Mouse (Mus musculus): ENCODE results near the gene Fam71f1. TPM values are rescaled to one million over a fixed set of nuclear protein-coding genes. Genes with fewer than 3 reads are reported as not detected.

Gene Fam71f1
- total RNA-seq, 2 experiments from 2014 or later: not detected

Other genes starting within 250 kb of the Fam71f1 start
- gene Rbm28, start 154.1 kb upstream of the Fam71f1 start, total RNA-seq (2021): 10 to 100 TPM; 19.5 to 21.0 TPM
- 1 to 10 TPM; 4.2 to 4.7 TPM for gene Prrt4, start 139.6 kb upstream of the Fam71f1 start, total RNA-seq (2021)
- 10 to 100 TPM; 25.2 to 27.0 TPM for gene Impdh1, start 102.8 kb upstream of the Fam71f1 start, total RNA-seq (2021)
- gene Hilpda, start 46.7 kb upstream of the Fam71f1 start, total RNA-seq (2021): 1 to 10 TPM; 4.6 to 5.3 TPM
- gene Fam71f2, start 39.5 kb upstream of the Fam71f1 start, total RNA-seq (2021): not detected
- gene Calu, start 28.9 kb downstream of the Fam71f1 start, total RNA-seq (2021): 100 to 1,000 TPM; 262 TPM
- gene Opn1sw, start 69.3 kb downstream of the Fam71f1 start, total RNA-seq (2021): not detected
- 1 to 10 TPM; 3.6 TPM for gene Ccdc136, start 77.2 kb downstream of the Fam71f1 start, total RNA-seq (2021)
- gene Flnc, start 114.1 kb downstream of the Fam71f1 start, total RNA-seq (2021): 100 to 1,000 TPM; 146 to 175 TPM
- 100 to 1,000 TPM; 108 to 110 TPM for gene Atp6v1f, start 148.6 kb downstream of the Fam71f1 start, total RNA-seq (2021)
- gene Atp6v1fnb, start 152.3 kb downstream of the Fam71f1 start, total RNA-seq (2021): not detected
- gene Kcp, start 188.8 kb downstream of the Fam71f1 start, total RNA-seq (2021): 10 to 100 TPM; 11.9 to 12.3 TPM
- gene Irf5, start 207.5 kb downstream of the Fam71f1 start, total RNA-seq (2021): 1 to 10 TPM; 3.0 to 3.2 TPM

Data from heart, postnatal 14 days (tissue).